Mouse (Mus musculus) A20 (cell line): ENCODE results near the gene Atp6v1g1.

Source experiments
- DNase-seq: peaks from one replicate; pipeline ENCODE4 v3.0.0-alpha.2; 2011; ENCODE audit warnings: low read depth, low spot score

The Atp6v1g1 gene

GRCm38 (mm10) chr4:63546441-63547055 is 2.0 kb downstream of the Atp6v1g1 start:
- no peak for DNase-seq

- DNase-seq = no peak
Observed at GRCm38 (mm10) chr4:63547799-63548198, 3.2 kb downstream of the Atp6v1g1 start.

DNA sequence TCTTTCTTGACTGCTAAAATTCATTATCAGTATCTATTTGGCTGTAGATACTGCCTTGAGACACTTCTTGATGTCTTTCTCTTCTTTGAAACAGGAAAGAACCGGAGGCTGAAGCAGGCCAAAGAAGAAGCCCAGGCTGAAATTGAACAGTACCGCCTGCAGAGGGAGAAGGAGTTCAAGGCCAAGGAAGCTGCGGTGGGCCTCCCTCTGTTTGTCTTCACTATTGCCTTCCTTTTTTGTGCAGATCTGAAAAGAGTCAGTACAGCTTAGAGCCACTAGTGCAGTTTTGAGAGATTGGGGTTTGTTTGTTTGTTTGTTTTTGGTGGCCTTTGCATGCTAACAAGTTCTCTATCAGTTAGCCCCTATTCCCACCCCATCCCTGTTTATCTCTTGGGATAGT is 3.9 kb downstream of the Atp6v1g1 start:
- DNase-seq = no peak

DNA sequence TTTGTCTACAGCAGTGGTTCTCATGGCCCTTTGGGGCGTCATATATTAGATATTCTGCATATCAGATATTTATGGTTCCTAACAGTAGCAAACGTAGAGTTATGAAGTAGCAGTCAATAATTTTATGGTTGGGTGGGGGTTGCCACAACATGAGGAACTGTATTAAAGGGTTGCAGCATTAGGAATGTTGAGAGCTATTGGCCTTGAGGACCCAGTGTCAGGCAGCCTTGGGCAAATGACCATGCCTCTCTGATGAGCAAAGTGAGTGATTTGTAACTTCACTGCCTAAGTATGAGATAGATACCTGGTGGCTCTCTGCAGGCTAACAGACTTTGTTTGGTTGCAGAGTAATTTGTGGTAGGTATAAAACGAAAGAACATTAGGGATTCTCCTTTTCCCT is 6.3 kb downstream of the Atp6v1g1 start:
- no peak for DNase-seq

DNA sequence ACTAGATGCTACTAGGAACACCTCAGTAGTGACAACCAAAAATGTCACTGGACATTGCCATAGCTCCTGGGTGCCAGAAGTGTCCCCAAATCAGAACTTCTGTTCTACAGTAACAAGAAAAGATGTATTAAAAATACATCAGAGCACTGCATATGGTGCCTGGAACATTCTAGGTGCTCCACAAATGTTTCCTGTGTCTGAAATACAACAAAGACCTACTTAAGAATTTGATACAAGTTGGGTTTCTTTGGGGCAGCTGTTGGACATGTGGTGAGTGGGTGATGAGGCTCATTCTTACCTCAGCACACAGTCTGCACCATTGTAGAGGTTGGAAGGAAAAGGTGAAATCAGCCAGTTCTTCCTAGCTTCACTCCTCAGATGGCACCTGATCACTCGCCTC is 8.3 kb downstream of the Atp6v1g1 start:
- no peak for DNase-seq

DNA sequence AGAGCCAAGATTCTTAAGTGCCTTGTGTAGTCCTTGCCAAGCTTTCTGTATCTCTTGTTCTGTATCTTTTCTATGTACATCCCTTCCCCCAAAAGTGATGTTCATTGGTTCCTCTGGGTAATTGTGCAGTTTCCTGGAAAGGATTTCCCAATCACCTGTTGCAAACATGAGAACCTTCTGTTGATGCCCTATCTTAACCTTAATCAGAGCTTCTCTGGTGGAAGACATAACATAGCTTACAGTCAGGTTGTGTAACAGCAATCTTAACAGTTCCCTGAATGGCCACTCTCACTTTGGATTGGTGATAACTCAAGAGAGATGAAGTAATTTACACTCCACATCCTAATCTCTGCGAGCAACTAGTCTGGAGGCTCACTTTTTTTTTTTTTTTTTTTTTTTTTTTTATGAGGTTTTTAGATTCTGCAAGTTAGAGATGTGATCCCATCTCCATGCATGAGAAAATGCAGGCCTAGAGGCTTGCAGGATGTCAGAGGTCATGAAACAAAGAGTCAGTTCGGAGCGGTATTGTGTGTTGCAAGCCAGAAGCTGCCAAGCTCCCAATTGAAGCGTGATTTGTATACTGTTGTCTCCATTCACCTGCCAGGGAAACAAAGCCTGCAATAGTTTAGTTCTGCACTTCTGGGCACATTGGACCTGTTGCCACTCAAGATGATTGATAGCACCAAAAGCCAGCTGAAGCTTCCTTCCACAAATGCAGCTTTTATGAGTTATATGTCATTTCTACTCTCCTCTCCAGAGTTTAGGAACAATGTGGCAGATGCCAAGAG is 9.4 kb downstream of the Atp6v1g1 start:
- DNase-seq = no peak

DNA sequence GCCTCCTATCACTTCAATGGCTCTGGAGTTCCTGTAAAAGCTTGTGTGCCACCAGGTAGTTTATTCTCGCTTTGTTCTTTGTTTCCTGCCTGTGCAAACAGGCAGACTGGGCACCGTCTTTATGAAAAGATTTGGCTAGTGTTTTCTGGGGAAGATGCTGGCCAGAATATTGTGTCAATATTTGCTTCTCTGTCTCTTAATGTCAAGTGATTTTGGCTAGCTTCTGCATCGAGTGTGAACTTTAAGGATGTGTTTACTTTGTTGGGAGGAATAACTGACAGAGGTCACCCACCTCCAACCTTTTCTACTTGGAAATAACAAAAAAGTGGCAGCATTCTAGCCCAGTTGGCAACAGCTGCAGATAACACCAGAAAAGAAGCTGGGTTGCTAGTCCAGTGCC is 10.0 kb downstream of the Atp6v1g1 start:
- DNase-seq = no peak

DNA sequence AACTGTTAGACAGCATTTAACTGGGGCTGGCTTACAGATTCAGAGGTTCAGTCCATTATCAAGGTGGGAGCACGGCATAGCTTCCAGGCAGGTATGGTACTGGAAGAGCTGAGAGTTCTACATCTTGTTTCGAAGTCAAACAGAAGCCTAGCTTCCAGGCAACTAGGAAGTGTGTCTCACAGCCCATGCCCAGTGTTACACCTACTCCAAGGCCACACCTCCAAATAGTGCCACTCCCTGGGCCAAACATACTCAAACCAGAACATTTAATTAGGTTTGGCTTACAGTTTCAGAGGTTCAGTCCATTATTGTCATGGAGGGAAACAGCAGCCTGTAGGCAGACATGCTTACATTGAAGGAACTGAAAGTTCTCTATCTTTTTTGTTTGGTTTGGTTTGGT is 10.5 kb downstream of the Atp6v1g1 start:
- peak; percentile 9 for DNase-seq

DNA sequence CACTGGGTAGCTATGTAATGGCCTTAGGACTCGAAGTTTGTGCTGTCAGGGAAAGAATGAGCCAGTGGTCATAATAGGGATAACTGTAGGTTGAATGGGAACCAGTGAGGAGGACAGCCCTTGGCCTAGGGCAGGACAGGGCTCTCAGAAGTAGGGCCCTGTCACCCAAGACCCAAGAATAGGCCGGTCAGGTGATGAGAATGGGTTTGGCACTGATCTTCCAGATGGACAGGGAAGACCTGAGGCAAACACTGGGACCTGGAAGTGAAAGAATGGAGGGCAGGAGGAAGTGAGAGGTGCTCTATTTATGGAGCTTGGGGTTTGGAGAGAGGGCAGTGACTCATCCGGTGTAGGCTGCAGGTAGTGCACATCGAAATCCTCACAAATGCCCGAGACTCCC is 12.1 kb downstream of the Atp6v1g1 start:
- peak; percentile 32 for DNase-seq

- DNase-seq = peak; percentile 71
Observed at GRCm38 (mm10) chr4:63557124-63558059, 12.8 kb downstream of the Atp6v1g1 start.

- peak; percentile 91 for DNase-seq
Observed at GRCm38 (mm10) chr4:63558407-63559081, 14.0 kb downstream of the Atp6v1g1 start, which contains the start of gene Tmem268. Gene Tmem268 (plus strand): TSS chr4:63558781.

GRCm38 (mm10) chr4:63559127-63559697 is 14.6 kb downstream of the Atp6v1g1 start:
- DNase-seq = peak; percentile 56

- DNase-seq = peak; percentile 65
Observed at GRCm38 (mm10) chr4:63560079-63560478, 15.5 kb downstream of the Atp6v1g1 start.

- peak; percentile 86 for DNase-seq
Observed at GRCm38 (mm10) chr4:63561861-63562675, 17.5 kb downstream of the Atp6v1g1 start.

GRCm38 (mm10) chr4:63562742-63563141 is 18.2 kb downstream of the Atp6v1g1 start:
- no peak for DNase-seq

GRCm38 (mm10) chr4:63567712-63568390 is 23.3 kb downstream of the Atp6v1g1 start:
- no peak for DNase-seq

GRCm38 (mm10) chr4:63569322-63569721 is 24.8 kb downstream of the Atp6v1g1 start:
- no peak for DNase-seq

GRCm38 (mm10) chr4:63570208-63570781 is 25.7 kb downstream of the Atp6v1g1 start:
- DNase-seq = no peak

GRCm38 (mm10) chr4:63572621-63573020 is 28.0 kb downstream of the Atp6v1g1 start:
- no peak for DNase-seq
